Mouse (Mus musculus): ENCODE measurements around the gene Ankrd66.
A peak's percentile ranks its signal among the peaks of the same experiment; 100 is the strongest.
"Not testable (repeated sequence)": the region's sequence is repeated elsewhere in the genome, so short reads cannot be mapped to it uniquely, and the experiment has no call there.

Gene Ankrd66

DNA sequence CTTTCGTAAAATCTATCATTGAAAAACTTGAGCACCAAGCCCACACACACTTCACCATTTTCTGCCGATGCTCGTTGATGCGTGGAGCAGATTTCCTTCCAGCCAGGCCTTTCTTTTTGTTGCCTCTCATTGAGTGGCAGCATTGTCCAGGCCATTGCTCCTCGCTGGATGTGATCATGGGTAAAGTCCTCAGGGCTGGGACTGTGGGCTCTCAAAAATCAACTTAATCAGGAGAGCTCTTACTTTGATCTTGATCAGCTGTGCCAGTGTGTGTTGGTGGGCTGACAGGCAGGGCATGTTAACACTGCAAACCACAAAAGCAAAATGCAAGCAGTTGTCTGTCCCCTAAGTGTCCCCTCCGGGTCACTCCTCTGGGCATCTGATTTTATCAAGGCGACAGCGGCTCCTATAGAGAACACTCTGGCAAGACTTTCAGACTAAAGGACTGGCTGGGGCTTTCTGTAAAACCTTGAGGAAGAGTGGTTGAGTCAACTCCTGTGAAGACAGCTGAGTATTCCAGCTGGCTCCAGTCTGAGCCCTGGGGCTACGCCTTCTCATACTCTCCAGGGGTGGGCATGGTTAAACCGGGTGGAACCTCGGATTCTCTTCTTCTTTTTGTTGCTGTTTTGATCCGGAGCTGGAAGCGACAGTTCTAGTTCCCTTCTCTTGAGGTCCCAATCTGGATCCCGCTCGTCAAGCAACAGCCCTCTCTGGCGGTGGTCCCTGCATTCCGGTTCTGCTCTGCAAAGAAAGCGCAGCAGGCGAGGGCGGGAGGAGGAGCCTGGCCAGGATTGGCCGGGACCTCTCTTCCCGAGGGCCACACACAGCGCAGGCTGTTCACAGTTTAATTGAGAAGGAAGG is 8.8 kb downstream of the Ankrd66 start:
- DNase-seq = peak; percentile 9

DNA sequence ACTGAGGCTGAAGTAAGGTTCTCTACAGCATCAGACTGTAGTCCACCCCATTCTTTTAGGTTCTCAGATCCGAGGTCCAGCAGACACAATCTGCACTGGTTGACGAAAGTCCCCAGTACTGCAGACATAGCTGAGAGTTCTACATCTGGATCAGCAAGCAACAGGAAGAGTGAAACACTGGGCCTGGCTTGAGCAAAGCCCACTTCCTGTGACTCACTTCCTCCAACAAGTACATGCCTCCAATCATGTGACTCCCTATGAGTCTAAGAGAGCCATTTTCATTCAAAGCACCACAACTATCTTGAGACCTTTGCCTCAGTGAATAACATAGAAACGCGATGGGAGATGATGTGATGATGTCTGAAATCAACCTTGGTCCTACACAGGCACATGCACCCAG is 12.2 kb downstream of the Ankrd66 start:
- no peak for DNase-seq

DNA sequence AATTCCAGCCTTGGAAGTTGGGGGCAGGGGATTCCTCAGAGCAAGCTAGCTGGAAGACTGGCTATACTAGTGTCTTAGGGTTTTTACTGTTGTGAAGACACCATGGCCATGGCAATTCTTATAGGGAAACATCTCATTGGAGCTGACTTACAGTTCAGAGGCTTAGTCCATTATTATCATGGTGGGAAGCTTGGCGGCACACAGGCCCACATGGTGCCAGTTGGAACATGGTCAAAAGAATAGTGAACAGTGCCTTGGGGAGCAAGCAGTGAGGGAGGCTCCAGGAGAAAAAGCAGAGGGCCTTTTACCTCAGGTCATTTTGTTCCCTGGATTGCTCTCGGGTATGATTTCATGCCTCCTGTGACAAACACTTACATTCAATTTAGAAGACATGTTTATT is 12.9 kb downstream of the Ankrd66 start:
- DNase-seq = no peak

DNA sequence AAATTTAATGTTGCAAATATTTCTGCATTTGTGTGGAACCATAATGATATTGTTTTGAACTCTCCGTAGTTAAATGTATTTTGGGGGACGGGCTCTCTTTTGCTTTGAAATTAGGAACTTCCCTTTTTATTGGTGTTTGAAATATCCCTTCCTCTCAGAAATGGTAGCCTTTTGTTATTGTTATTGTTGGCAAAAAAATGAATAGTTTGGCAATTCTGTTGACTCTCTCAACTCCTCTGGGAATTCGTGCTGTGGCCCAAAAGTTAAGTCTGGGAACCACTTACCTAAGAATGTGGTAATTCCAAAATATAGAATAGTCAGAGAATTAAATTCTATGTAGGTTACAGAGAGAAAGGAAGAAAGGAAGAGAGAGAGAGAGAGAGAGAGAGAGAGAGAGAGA is 23.3 kb downstream of the Ankrd66 start:
- DNase-seq = no peak

DNA sequence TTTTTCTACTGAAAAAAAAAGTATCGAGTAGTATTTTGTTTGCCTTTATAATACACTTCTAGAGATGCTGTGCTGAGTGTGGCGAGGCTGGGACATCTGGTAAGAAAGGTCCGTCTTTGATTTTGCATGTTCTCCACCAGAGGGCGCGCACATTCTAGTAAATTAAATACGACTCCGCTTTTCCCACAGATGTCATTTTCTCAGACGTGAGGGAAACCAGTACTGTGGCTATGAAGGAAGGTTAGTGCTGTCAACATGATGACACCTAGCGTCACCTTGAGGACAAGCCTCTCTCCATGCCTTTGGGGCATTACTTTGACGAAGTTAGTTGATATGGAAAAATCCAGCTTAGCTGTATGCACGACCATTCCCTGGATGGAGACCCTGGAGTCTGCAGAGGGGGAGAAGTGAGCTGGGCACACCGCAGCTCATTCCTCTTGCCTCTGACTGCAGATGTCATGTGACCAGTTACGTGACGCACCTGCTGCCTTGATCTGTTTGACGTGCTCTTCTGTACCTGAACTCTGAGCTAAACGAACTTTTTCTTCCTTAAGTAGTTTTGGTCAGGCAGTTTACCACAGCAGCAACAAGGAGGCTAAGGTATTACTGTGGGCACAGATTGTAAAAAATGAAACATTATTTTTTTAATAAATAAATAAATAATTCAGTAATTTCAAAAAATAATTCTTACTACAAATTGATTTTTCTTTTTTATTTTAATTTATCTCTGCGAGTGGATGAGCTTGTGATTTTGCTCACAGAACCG is 24.6 kb downstream of the Ankrd66 start:
- peak; percentile 73 for DNase-seq

DNA sequence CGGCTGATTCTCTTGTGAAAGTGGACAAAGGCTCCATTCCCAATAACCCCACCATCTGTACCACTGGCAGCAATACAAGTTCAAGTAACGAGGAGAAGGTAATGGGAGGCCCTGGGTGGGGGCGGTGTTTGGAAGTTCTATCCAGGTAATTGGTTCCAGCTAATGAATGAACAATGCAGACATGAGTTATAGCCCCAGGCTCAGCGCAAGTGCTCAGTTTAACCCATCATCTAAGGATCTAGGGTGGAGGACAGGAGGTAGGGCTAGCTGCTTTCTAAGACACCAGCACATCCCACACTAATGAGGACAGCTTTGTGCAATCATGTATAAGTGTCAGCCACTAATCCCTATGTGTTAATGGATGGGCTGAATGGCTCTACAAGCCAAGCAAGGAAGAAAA is 32.7 kb downstream of the Ankrd66 start:
- no peak for DNase-seq

DNA sequence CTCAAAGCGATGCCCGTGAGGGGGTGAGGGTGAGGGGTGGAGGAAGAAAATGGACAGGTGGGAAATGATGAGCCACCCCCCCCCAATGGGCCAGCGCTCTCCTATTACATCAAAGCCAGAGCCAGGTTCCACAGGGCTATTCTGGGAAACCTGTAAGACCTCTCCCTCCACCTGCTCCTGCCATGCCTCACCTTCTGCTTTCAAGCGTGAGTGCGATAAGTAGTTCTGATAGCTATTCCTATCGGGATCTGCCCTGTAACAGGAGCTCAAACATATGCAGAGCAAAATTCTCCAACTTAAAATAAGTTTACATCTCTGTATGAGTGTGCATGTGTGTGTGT is 38.9 kb downstream of the Ankrd66 start:
- no peak for DNase-seq

DNA sequence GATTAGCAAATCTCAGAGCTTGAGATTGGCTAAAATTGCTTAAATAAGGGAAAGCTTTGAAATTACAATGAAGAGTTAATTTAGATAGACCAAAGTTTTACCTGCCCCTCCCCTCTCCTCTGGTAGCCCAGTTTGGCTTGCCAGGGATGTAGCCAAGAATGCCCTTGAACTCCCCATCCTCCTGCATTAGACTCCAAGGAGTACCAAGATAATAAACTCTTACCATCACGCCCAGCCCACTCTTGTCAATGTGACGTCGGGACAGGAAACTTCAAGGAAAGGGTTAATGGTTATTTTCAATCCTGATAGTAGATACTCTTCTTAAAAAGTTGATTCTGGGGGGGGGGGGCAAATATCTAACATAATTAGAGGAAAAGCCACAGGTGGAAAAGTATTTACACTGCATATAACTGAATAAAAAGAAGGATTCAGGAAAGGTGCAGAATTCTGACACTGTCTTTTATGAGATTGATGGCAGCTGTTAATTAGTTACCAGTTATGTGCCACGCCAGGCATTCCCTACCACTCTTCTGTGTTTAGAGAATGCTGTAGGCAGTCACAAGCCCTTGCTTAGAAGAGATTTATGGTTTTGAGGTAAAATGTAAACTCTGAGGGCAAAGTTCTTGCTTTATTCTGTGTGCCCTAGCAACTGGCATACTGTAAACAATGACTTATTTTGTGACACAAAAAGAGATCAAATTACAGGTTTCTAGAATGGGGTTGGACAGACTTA is 39.4 kb downstream of the Ankrd66 start:
- DNase-seq = no peak

DNA sequence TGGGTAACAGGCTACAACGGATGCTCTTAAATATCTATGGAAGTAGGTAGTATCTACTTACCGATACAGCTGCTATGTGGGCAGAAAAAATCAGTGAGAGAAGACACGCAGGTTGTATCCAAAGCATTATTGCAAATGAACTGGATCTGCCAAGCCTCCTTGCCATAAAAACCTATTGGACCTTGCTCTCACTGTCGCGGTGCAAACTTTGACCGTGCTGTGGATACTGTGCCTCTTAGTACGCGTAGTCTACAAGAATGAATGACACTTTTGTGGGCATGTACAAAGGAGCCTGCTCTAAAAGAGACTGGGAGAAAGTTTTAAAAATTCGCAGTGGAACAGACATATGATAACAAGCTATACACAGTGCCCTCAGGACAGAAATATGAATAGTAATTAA is 40.8 kb downstream of the Ankrd66 start, which contains the start of gene Mep1a:
TSS of gene Mep1a (minus strand) at position 221 of the 400 bp plus-strand sequence.
- DNase-seq = no peak

DNA sequence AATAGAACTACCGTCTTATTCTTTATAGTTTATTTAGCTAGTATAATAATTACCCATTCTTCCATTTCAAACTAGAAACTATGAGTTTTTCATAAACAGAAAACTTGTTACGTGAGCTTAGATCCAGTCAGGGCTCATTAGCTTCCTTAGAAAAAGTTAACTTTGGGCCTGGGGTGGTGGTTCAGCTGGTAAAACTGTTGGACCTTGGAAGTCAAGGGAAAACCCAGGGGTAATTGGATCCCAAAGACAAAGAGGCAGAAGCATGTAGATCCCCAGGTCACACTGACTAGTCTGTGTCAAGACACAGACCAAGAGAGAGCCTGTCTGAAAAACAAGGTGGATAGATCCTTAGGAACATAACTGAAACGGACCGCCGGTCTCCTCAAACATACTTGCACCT is 41.8 kb downstream of the Ankrd66 start:
- no peak for DNase-seq

DNA sequence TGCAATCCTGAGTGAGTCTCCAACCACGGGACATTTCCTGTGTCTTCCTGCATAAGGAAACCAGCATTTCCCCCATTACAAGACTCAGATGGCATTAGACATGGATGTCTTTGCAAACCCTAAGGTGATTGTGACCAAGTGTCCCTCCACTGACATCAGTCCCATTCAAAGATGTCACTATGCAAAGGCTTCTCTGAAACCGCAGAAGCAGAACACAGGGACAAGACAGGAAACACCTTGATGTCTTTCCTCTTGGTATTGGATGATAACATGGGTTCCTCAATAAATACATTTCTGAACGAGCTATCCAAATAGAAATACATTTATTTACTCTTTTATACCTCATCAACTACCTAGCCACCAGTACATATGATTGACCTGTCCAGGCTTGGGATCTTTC is 42.2 kb downstream of the Ankrd66 start:
- no peak for DNase-seq

DNA sequence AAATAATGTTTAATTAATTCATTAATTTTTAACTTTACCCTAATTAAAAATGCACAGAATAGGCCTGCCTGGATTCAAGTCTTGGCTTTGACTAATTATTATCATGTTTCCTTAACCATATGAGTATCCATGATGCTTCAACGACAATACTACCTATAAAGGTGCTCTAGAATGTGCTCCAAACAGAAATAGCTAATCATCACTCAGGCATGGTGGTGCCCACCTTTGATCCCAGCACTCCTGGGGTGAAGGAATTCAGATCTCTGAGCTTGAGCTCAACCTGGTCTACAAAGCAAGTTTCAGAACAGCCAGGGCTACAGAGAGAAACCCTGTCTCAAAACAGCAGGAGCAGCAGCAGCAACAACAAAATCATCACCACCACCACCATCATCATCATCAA is 42.9 kb downstream of the Ankrd66 start:
- DNase-seq = no peak

DNA sequence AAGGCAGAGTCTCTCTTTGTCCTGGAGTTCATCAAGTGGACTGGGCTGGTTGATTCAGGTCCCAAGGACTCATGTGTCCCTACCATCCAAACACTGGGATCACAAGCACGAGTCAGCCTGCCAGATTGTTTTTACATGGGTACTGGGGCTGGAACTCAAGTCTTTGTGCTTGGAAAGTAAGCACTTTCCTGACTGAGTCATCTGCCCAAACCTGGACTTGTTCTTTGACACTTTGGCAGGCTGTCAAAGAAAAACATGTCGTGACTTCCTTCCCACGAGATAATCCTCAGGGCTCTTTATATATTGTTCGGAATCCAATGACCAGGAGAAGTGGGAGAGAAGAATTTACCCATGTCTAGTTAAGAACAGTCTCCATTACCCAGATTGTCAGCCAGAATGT is 45.9 kb downstream of the Ankrd66 start:
- DNase-seq = no peak

DNA sequence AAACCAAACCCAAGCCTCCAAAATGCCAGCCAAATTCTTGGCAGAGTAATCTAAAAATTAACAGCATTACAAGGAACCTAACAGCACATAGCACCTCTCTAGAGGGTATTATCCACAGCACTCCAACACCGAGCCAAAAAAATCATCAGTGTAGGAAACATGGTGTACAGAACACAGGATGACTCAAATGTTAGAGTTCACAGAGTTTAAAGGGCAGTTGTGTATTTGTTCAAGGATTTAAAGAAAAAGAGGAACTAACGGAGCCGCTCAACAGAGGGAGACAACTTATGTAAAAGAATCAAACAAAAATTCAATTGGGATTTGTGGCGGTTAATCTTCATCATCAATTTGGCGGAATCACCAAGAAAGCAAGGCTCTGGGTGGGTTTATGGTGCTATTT is 47.9 kb downstream of the Ankrd66 start:
- DNase-seq = no peak

DNA sequence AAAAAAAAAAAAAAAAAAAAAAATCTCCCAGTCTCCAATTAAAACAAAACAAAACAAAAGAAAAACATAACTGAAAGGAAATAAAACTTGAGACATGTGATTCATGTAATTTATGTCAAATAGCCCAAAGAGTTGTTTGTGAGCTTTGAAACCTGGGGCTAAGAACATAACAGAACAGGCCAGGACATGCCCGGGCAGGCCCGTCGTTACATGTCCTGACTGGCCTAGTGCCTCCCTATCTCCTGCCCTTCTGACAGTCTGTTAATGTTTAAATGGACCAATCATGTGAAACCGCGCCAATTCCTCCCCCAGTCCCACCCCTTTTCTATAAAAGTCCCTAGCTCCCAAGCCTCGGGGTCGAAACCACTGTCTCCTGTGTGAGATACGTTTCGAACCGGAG is 53.1 kb downstream of the Ankrd66 start:
- DNase-seq = not testable (repeated sequence)

DNA sequence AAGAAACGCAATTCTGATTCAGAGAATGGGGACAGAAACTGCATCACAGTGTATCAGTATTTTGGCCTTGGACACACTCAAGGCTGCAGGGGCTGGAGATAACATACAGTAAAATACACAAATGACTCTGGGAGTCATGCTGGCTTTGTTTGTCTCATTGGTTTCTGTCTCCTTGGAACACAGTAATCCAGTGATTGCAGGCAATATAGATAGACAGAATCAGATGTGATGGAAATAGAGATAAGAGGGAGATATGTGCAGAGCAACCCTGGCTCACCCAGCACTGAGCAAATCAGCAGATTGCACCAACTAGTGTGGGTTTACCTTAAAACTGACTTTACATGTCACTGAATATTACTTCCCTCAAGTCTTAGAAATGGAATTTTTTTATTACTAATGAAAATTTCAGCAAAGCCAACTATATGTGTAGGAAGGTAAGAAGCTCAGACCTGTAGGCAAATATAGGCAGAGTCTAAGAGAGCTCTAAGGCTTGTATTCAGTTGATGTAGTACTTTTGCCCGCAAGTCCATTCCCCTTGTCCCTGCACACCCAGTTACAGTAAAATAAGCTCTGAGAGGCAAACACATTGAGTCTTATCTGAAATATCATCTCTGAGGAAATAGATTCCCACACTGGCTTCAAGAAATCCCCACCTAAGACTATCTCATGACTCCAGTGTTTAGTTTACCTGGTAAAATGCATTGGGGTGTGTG is 54.8 kb downstream of the Ankrd66 start:
- DNase-seq = no peak

DNA sequence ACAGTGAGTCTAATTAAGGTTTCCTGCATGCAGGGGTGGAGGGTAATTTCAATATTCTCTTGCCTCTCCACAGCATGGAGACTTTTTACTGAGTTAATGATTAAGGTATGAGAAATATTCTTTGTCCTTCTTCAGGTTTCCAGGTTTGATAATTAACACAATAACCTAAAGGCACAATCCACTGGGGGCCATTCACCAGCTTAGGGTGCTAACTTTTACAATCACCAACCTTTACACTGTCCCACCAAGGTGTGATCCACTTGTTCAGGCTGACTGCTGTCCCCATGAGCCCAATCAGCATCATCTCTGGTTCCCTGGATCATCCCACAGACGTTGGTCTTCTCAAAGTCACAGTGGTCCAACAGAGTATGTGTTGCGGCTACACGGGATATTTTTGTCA is 57.5 kb downstream of the Ankrd66 start:
- DNase-seq = no peak
